Mouse (Mus musculus) MEL (cell line): Measurements from ENCODE around the gene St7. TPM values are rescaled to one million over a fixed set of nuclear protein-coding genes. Genes with fewer than 3 reads are reported as not detected.

Source experiments
- DNase-seq: peaks from one replicate; pipeline ENCODE4 v3.0.0; 2011; ENCODE audit warnings: low read depth, low spot score
- H3K27ac ChIP-seq: 2 replicates; pipeline ENCODE4 v1.5.1; 2012; ENCODE audit warnings: low read depth, mild to moderate bottlenecking, control low read depth, low read length, moderate library complexity; ENCODE audit not compliant: control insufficient read depth
- H3K27me3 ChIP-seq, 2 experiments: fragments of 150-350 bp in 1 of 2; sonication (generic) in 1 of 2; 2 replicates each; pipeline ENCODE4 v1.6.1; 2012; ENCODE audit warnings: low read length in 2 of 2, mild to moderate bottlenecking in 2 of 2, improper control_type of control experiment in 1 of 2, moderate library complexity in 1 of 2; ENCODE audit not compliant: insufficient read depth in 2 of 2, control insufficient read depth in 1 of 2
- H3K36me3 ChIP-seq, 2 experiments: 2 replicates each; pipeline ENCODE4 v1.6.1; 2012 to 2014; ENCODE audit warnings: low read length in 2 of 2, improper control_type of control experiment in 1 of 2, inconsistent platforms in 1 of 2, mild to moderate bottlenecking in 1 of 2; ENCODE audit not compliant: insufficient read depth in 2 of 2, control insufficient read depth in 1 of 2
- H3K4me1 ChIP-seq, 2 experiments: fragments of 150-350 bp in 1 of 2; sonication (generic) in 1 of 2; 2 replicates each; pipeline ENCODE4 v1.6.1; 2012; ENCODE audit warnings: low read length in 2 of 2, improper control_type of control experiment in 1 of 2, mild to moderate bottlenecking in 1 of 2; ENCODE audit not compliant: insufficient read depth in 2 of 2, control insufficient read depth in 1 of 2
- H3K4me3 ChIP-seq, 2 experiments: fragments of 150-350 bp in 1 of 2; sonication (generic) in 1 of 2; 2 replicates each; pipeline ENCODE4 v1.5.1; 2012; ENCODE audit warnings: low read depth in 2 of 2, low read length in 2 of 2, mild to moderate bottlenecking in 2 of 2, moderate library complexity in 2 of 2, control low read depth in 1 of 2, improper control_type of control experiment in 1 of 2; ENCODE audit not compliant: control insufficient read depth in 1 of 2, insufficient read depth in 1 of 2
- H3K79me2 ChIP-seq: 2 replicates; pipeline ENCODE4 v1.6.1; 2012; ENCODE audit warnings: mild to moderate bottlenecking, low read length, moderate library complexity; ENCODE audit not compliant: control insufficient read depth, poor library complexity, insufficient read depth
- H3K9ac ChIP-seq: 2 replicates; pipeline ENCODE4 v1.6.1; 2012; ENCODE audit warnings: low read depth, mild to moderate bottlenecking, control low read depth, low read length, moderate library complexity; ENCODE audit not compliant: control insufficient read depth, poor library complexity, severe bottlenecking
- H3K9me3 ChIP-seq: fragments of 150-350 bp; sonication (generic); replicated peaks from 2 replicates; pipeline ENCODE4 v1.6.1; 2012; ENCODE audit warnings: mild to moderate bottlenecking, low read length, improper control_type of control experiment, moderate library complexity; ENCODE audit not compliant: insufficient read depth
- CHD1 ChIP-seq: IDR thresholded peaks from 2 replicates; pipeline ENCODE4 v1.6.1; 2012; ENCODE audit warnings: low read depth, mild to moderate bottlenecking, inconsistent platforms, low read length, improper control_type of control experiment
- CHD2 ChIP-seq: IDR thresholded peaks from 2 replicates; pipeline ENCODE4 v1.6.1; 2011; ENCODE audit warnings: low read length, improper control_type of control experiment
- E2F4 ChIP-seq: IDR thresholded peaks from 2 replicates; pipeline ENCODE4 v1.6.1; 2011; ENCODE audit warnings: low read depth, low read length, improper control_type of control experiment, borderline replicate concordance
- EP300 ChIP-seq, 2 experiments: IDR thresholded peaks; 2 replicates each; pipeline ENCODE4 v1.6.1; 2011; ENCODE audit warnings: improper control_type of control experiment in 2 of 2, low read length in 2 of 2, low read depth in 1 of 2, mild to moderate bottlenecking in 1 of 2
- ETS1 ChIP-seq: IDR thresholded peaks from 2 replicates; pipeline ENCODE4 v1.6.1; 2012; ENCODE audit warnings: low read depth, mild to moderate bottlenecking, inconsistent platforms, low read length, improper control_type of control experiment, moderate library complexity
- GABPA ChIP-seq: IDR thresholded peaks from 2 replicates; pipeline ENCODE4 v1.6.1; 2012; ENCODE audit warnings: low read depth, mild to moderate bottlenecking, inconsistent platforms, low read length, improper control_type of control experiment, moderate library complexity
- HCFC1 ChIP-seq: IDR thresholded peaks from 2 replicates; pipeline ENCODE4 v1.6.1; 2012; ENCODE audit warnings: low read depth, mild to moderate bottlenecking, inconsistent platforms, low read length, improper control_type of control experiment, moderate library complexity
- JUND ChIP-seq: IDR thresholded peaks from 2 replicates; pipeline ENCODE4 v1.6.1; 2011; ENCODE audit warnings: low read depth, mild to moderate bottlenecking, improper control_type of control experiment, low read length
- MAX ChIP-seq: IDR thresholded peaks from 2 replicates; pipeline ENCODE4 v1.6.1; 2011; ENCODE audit warnings: low read length, improper control_type of control experiment
- MYB ChIP-seq: IDR thresholded peaks from 2 replicates; pipeline ENCODE4 v1.6.1; 2011; ENCODE audit warnings: mild to moderate bottlenecking, low read depth, low read length, improper control_type of control experiment
- MYC ChIP-seq: IDR thresholded peaks from 2 replicates; pipeline ENCODE4 v1.6.1; 2011; ENCODE audit warnings: low read depth, mild to moderate bottlenecking, low read length, improper control_type of control experiment, moderate library complexity
- NELFE ChIP-seq: IDR thresholded peaks from 2 replicates; pipeline ENCODE4 v1.6.1; 2011; ENCODE audit warnings: low read depth, low read length, improper control_type of control experiment
- NRF1 ChIP-seq: IDR thresholded peaks from 2 replicates; pipeline ENCODE4 v1.6.1; 2014; ENCODE audit warnings: low read depth, mild to moderate bottlenecking, inconsistent platforms, low read length, improper control_type of control experiment, moderate library complexity; ENCODE audit not compliant: poor library complexity, insufficient read depth, severe bottlenecking
- POLR2AphosphoS5 ChIP-seq: IDR thresholded peaks from 2 replicates; pipeline ENCODE4 v1.6.1; 2012; ENCODE audit warnings: low read depth, borderline replicate concordance, mild to moderate bottlenecking, inconsistent platforms, low read length, moderate library complexity, mixed read lengths
- RAD21 ChIP-seq: IDR thresholded peaks from 2 replicates; pipeline ENCODE4 v1.6.1; 2011; ENCODE audit warnings: mild to moderate bottlenecking, low read depth, low read length, improper control_type of control experiment
- TBP ChIP-seq: IDR thresholded peaks from 2 replicates; pipeline ENCODE4 v1.8.0; 2011; ENCODE audit warnings: low read depth, low read length, improper control_type of control experiment
- UBTF ChIP-seq: IDR thresholded peaks from 2 replicates; pipeline ENCODE4 v1.6.1; 2012; ENCODE audit warnings: low read depth, mild to moderate bottlenecking, inconsistent platforms, low read length, improper control_type of control experiment, moderate library complexity, borderline replicate concordance; ENCODE audit not compliant: insufficient read depth
- USF2 ChIP-seq, 2 experiments: IDR thresholded peaks; 2 replicates each; pipeline ENCODE4 v1.6.1; 2011 to 2012; ENCODE audit warnings: improper control_type of control experiment in 2 of 2, low read length in 2 of 2, borderline replicate concordance in 1 of 2, inconsistent platforms in 1 of 2, low read depth in 1 of 2, mild to moderate bottlenecking in 1 of 2; ENCODE audit not compliant: insufficient read depth in 1 of 2
- ZC3H11A ChIP-seq: IDR thresholded peaks from 2 replicates; pipeline ENCODE4 v1.6.1; 2012; ENCODE audit warnings: low read depth, mild to moderate bottlenecking, inconsistent platforms, low read length, improper control_type of control experiment
- ZKSCAN1 ChIP-seq: IDR thresholded peaks from 2 replicates; pipeline ENCODE4 v1.6.1; 2012; ENCODE audit warnings: low read depth, mild to moderate bottlenecking, inconsistent platforms, low read length, improper control_type of control experiment, moderate library complexity
- ZMIZ1 ChIP-seq: IDR thresholded peaks from 2 replicates; pipeline ENCODE4 v1.6.1; 2012; ENCODE audit warnings: low read depth, mild to moderate bottlenecking, inconsistent platforms, low read length, improper control_type of control experiment, moderate library complexity
- polyA plus RNA-seq, 2 experiments: library from polyadenylated mRNA; stranded (reverse) in 1 of 2; unstranded in 1 of 2; fragments of >175 nt in 1 of 2; fragments of >200 nt in 1 of 2; gene quantifications; 2 replicates each; pipeline versions ENCODE4 v1.2.1 to v1.2.4; 2012; ENCODE audit warnings: low replicate concordance in 2 of 2, low read depth in 1 of 2; ENCODE audit not compliant: insufficient read length in 2 of 2, insufficient read depth in 1 of 2, missing spikeins in 1 of 2
- total RNA-seq: library from RNA; depleted of rRNA; stranded (reverse); fragments of 300-350 nt; gene quantifications from 2 replicates; pipeline ENCODE4 v1.2.3, GENCODE M21; 2012

St7 gene
- total and polyA plus RNA-seq, 3 experiments: 34.4 to 48.5 TPM; not detected in 1

GRCm38 (mm10) chr6:17903355-17903754, 210.6 kb downstream of the St7 start:
- Histone ChIP-seq H3K36me3 (peaks cover 0 to 6% of the 10 kb centered on the region in 2 experiments; a peak in 2 of 4 replicates), H3K79me2 (no peaks in the 10 kb centered on the region), H3K4me3 (no peak overlapping the region), H3K9me3 (no peaks in the 10 kb centered on the region), H3K9ac (no peak overlapping the region), H3K27me3 (no peaks in the 10 kb centered on the region), H3K27ac (no peak overlapping the region), H3K4me1 (no peaks in the 10 kb centered on the region)
- TF ChIP-seq ZC3H11A (no peak), USF2 (IDR thresholded peaks at IDR 0.05; ENCODE audit: borderline replicate concordance in 1 of 2, insufficient read depth in 1 of 2, low read depth in 1 of 2, low read length in 2 of 2) (no peak)
- no peak for DNase-seq

DNA sequence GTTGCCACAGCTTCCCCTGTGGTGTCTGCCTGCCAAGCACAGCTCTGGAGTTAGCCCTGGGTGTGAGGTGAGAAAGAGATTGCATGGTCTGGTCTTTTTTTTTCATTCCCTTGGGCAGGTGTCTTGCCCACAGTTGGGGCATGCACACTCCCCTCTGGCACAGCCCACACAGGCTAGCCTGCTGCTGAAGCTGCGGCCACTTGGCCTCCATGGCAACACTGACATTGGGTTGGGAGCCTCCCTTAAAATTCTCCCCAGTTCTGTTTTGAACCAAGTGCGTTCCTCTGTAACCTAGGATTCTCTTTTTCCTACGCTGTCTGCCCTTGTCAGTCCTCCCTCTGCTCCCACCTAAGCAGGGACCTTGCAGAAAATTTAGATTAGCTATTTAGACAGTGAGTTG, 213.0 kb downstream of the St7 start:
- no peak for DNase-seq
- no peaks in the 10 kb centered on the region for H3K4me1 ChIP-seq
- H3K79me2 ChIP-seq: no peaks in the 10 kb centered on the region
- TF ChIP-seq EP300 (IDR thresholded peaks at IDR 0.05; ENCODE audit: low read depth in 1 of 2, low read length in 2 of 2) (no peak), CHD2 (no peak), ETS1 (no peak), E2F4 (no peak), CHD1 (no peak), HCFC1 (no peak), POLR2AphosphoS5 (no peak), NRF1 (no peak), TBP (no peak), ZKSCAN1 (no peak), RAD21 (no peak)
- no peaks in the 10 kb centered on the region for H3K27me3 ChIP-seq
- peaks cover 0 to 8% of the 10 kb centered on the region in 2 experiments; a peak in 3 of 4 replicates for H3K36me3 ChIP-seq
- no peaks in the 10 kb centered on the region for H3K9me3 ChIP-seq
- H3K27ac ChIP-seq: no peak overlapping the region
- no peak overlapping the region for H3K4me3 ChIP-seq
- no peak overlapping the region for H3K9ac ChIP-seq

- H3K4me3 ChIP-seq: no peak overlapping the region
- H3K36me3 ChIP-seq: peaks cover 0 to 10% of the 10 kb centered on the region in 2 experiments; a peak in 3 of 4 replicates
- TF ChIP-seq GABPA (no peak), MYB (no peak), JUND (no peak), MAX (no peak), NRF1 (no peak), NELFE (no peak), RAD21 (no peak), ZMIZ1 (no peak), UBTF (no peak), MYC (no peak)
- TF ChIP-seq, all 39 proteins: peak for 0
- Histone ChIP-seq H3K27me3 (no peaks in the 10 kb centered on the region), H3K9me3 (no peaks in the 10 kb centered on the region), H3K9ac (no peak overlapping the region), H3K4me1 (no peaks in the 10 kb centered on the region), H3K79me2 (no peaks in the 10 kb centered on the region), H3K27ac (no peak overlapping the region)
- DNase-seq: no peak
Observed at GRCm38 (mm10) chr6:17906289-17906688, 213.6 kb downstream of the St7 start.
